Mouse (Mus musculus): ENCODE measurements around the gene Zzz3. TPM values are rescaled to one million over a fixed set of nuclear protein-coding genes. Genes with fewer than 3 reads are reported as not detected.

The Zzz3 gene
- polyA plus RNA-seq, 1 experiment from 2014 or later = 22.8 TPM

DNA sequence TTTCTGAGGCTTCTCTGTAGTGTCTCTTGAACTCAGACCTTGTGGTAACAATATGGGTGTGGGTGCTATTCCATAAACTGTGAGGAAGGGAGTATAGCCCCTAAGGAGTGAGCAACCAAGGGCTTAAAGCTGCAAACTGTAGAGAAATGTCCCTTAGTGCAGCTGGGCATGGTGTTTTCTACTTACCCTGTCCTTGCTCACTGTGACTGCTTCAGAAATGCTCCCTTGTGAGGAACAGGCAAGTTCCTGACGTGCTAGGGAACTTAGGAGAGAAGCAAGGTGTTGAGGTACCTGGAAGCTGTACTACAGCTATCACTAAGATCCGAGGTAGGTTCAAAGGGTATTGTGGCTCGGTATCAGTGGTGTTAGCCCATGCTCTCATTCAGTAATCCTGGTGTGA, 44.8 kb upstream of the Zzz3 start:
- Histone ChIP-seq H3K27ac (replicated peaks) (no peak overlapping the region), H3K36me3 (ENCODE audit: control insufficient read depth, insufficient read depth, low read length) (no peaks in the 10 kb centered on the region), H3K9ac (ENCODE audit: low read length) (no peak overlapping the region), H3K4me2 (replicated peaks; ENCODE audit: low read depth) (no peak overlapping the region), H3K4me1 (replicated peaks; ENCODE audit: control insufficient read depth, insufficient read depth) (no peaks in the 10 kb centered on the region), H3K9me3 (ENCODE audit: control insufficient read depth, low read length) (no peaks in the 10 kb centered on the region), H3K4me3 (ENCODE audit: low read depth, low read length) (no peak overlapping the region), H3K27me3 (ENCODE audit: control insufficient read depth, insufficient read depth, low read length) (no peaks in the 10 kb centered on the region)
- WGBS = 48% methylated on average over 3 of the region's 3 CpGs
- no peak for DNase-seq (ENCODE audit: low spot score)
- ATAC-seq (ENCODE audit: low FRiP score, low TSS enrichment) = no peak
- TF ChIP-seq EP300 (optimal IDR thresholded peaks at IDR 0.05) = no peak
- no peak for TF ChIP-seq CTCF (IDR thresholded peaks at IDR 0.05; ENCODE audit: low read depth)

DNA sequence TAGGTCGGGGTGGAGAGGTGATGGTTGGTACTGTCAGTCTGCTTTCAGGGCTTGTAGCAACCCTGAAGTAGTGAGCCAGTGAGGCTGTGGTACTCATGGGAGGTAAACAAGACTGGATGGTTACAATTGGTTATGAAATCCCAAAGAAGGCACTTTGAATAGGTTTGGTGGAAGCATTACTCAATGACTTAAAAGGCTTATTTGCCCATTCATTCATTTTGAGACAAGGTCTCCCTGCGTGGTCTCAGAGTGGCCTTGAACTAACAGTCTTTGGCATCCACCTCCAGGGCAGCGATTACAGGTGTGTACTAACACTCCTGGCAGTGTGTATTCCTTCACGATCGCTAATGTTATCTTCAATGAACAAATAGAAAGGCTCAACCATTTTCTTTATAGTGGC, 44.3 kb upstream of the Zzz3 start:
- ATAC-seq (ENCODE audit: low FRiP score, low TSS enrichment) = no peak
- no peaks in the 10 kb centered on the region for H3K27me3 ChIP-seq (ENCODE audit: control insufficient read depth, insufficient read depth, low read length)
- no peak overlapping the region for H3K4me2 ChIP-seq (replicated peaks; ENCODE audit: low read depth)
- DNase-seq (ENCODE audit: low spot score) = no peak
- no peaks in the 10 kb centered on the region for H3K9me3 ChIP-seq (ENCODE audit: control insufficient read depth, low read length)
- WGBS = 58% methylated on average over 5 of the region's 5 CpGs
- no peaks in the 10 kb centered on the region for H3K36me3 ChIP-seq (ENCODE audit: control insufficient read depth, insufficient read depth, low read length)
- no peak for TF ChIP-seq EP300 (optimal IDR thresholded peaks at IDR 0.05)
- TF ChIP-seq CTCF (IDR thresholded peaks at IDR 0.05; ENCODE audit: low read depth) = no peak
- no peak overlapping the region for H3K27ac ChIP-seq (replicated peaks)
- no peak overlapping the region for H3K9ac ChIP-seq (ENCODE audit: low read length)
- H3K4me1 ChIP-seq (replicated peaks; ENCODE audit: control insufficient read depth, insufficient read depth) = no peaks in the 10 kb centered on the region
- H3K4me3 ChIP-seq (ENCODE audit: low read depth, low read length) = no peak overlapping the region

- no peaks in the 10 kb centered on the region for H3K36me3 ChIP-seq (ENCODE audit: control insufficient read depth, insufficient read depth, low read length)
- no peaks in the 10 kb centered on the region for H3K27me3 ChIP-seq (ENCODE audit: control insufficient read depth, insufficient read depth, low read length)
- no peak for TF ChIP-seq EP300 (optimal IDR thresholded peaks at IDR 0.05)
- TF ChIP-seq CTCF (IDR thresholded peaks at IDR 0.05; ENCODE audit: low read depth) = no peak
- H3K4me3 ChIP-seq (ENCODE audit: low read depth, low read length) = no peak overlapping the region
- no peak for DNase-seq (ENCODE audit: low spot score)
- WGBS = 65% methylated on average over 4 of the region's 4 CpGs
- H3K9me3 ChIP-seq (ENCODE audit: control insufficient read depth, low read length) = no peaks in the 10 kb centered on the region
- H3K9ac ChIP-seq (ENCODE audit: low read length) = no peak overlapping the region
- no peak overlapping the region for H3K27ac ChIP-seq (replicated peaks)
- ATAC-seq (ENCODE audit: low FRiP score, low TSS enrichment) = no peak
- no peaks in the 10 kb centered on the region for H3K4me1 ChIP-seq (replicated peaks; ENCODE audit: control insufficient read depth, insufficient read depth)
- H3K4me2 ChIP-seq (replicated peaks; ENCODE audit: low read depth) = no peak overlapping the region
Measured at GRCm38 (mm10) chr3:152352289-152352688, 43.0 kb upstream of the Zzz3 start.

GRCm38 (mm10) chr3:152353434-152354177, 41.7 kb upstream of the Zzz3 start:
- no peak overlapping the region for H3K4me2 ChIP-seq (replicated peaks; ENCODE audit: low read depth)
- DNase-seq (ENCODE audit: low spot score) (no peak), ATAC-seq (ENCODE audit: low FRiP score, low TSS enrichment) (no peak)
- no peaks in the 10 kb centered on the region for H3K36me3 ChIP-seq (ENCODE audit: control insufficient read depth, insufficient read depth, low read length)
- no peaks in the 10 kb centered on the region for H3K27me3 ChIP-seq (ENCODE audit: control insufficient read depth, insufficient read depth, low read length)
- WGBS = 57% methylated on average over 10 of the region's 10 CpGs
- no peaks in the 10 kb centered on the region for H3K9me3 ChIP-seq (ENCODE audit: control insufficient read depth, low read length)
- no peak overlapping the region for H3K27ac ChIP-seq (replicated peaks)
- TF ChIP-seq CTCF (IDR thresholded peaks at IDR 0.05; ENCODE audit: low read depth) (0 out of 2 replicates have a peak, but pooled peaks have one; percentile 9), EP300 (optimal IDR thresholded peaks at IDR 0.05) (no peak)
- no peak overlapping the region for H3K9ac ChIP-seq (ENCODE audit: low read length)
- H3K4me1 ChIP-seq (replicated peaks; ENCODE audit: control insufficient read depth, insufficient read depth) = no peaks in the 10 kb centered on the region
- H3K4me3 ChIP-seq (ENCODE audit: low read depth, low read length) = no peak overlapping the region

- Histone ChIP-seq H3K9me3 (ENCODE audit: control insufficient read depth, low read length) (no peaks in the 10 kb centered on the region), H3K4me1 (replicated peaks; ENCODE audit: control insufficient read depth, insufficient read depth) (no peaks in the 10 kb centered on the region), H3K27me3 (ENCODE audit: control insufficient read depth, insufficient read depth, low read length) (no peaks in the 10 kb centered on the region), H3K4me2 (replicated peaks; ENCODE audit: low read depth) (no peak overlapping the region), H3K9ac (ENCODE audit: low read length) (no peak overlapping the region), H3K4me3 (ENCODE audit: low read depth, low read length) (no peak overlapping the region), H3K27ac (replicated peaks) (no peak overlapping the region), H3K36me3 (ENCODE audit: control insufficient read depth, insufficient read depth, low read length) (no peaks in the 10 kb centered on the region)
- ATAC-seq (ENCODE audit: low FRiP score, low TSS enrichment) = peak; percentile 79
- DNase-seq (ENCODE audit: low spot score) = no peak
- no peak for TF ChIP-seq CTCF (IDR thresholded peaks at IDR 0.05; ENCODE audit: low read depth)
- no peak for TF ChIP-seq EP300 (optimal IDR thresholded peaks at IDR 0.05)
- 22% methylated on average over 5 of the region's 5 CpGs for WGBS
Measured at GRCm38 (mm10) chr3:152355361-152355760, 39.9 kb upstream of the Zzz3 start.

GRCm38 (mm10) chr3:152356751-152357150, 38.5 kb upstream of the Zzz3 start:
- H3K4me3 ChIP-seq (ENCODE audit: low read depth, low read length) = no peak overlapping the region
- 91% methylated on average over 9 of the region's 9 CpGs for WGBS
- DNase-seq (ENCODE audit: low spot score) (no peak), ATAC-seq (ENCODE audit: low FRiP score, low TSS enrichment) (no peak)
- no peaks in the 10 kb centered on the region for H3K9me3 ChIP-seq (ENCODE audit: control insufficient read depth, low read length)
- H3K9ac ChIP-seq (ENCODE audit: low read length) = no peak overlapping the region
- H3K4me2 ChIP-seq (replicated peaks; ENCODE audit: low read depth) = no peak overlapping the region
- no peaks in the 10 kb centered on the region for H3K4me1 ChIP-seq (replicated peaks; ENCODE audit: control insufficient read depth, insufficient read depth)
- 0 out of 2 replicates have a peak, but pooled peaks cover under 1% of the 10 kb centered on the region for H3K36me3 ChIP-seq (ENCODE audit: control insufficient read depth, insufficient read depth, low read length)
- H3K27me3 ChIP-seq (ENCODE audit: control insufficient read depth, insufficient read depth, low read length) = no peaks in the 10 kb centered on the region
- no peak overlapping the region for H3K27ac ChIP-seq (replicated peaks)
- TF ChIP-seq CTCF (IDR thresholded peaks at IDR 0.05; ENCODE audit: low read depth) = no peak
- no peak for TF ChIP-seq EP300 (optimal IDR thresholded peaks at IDR 0.05)
